Mouse (Mus musculus) frontal cortex, adult (tissue): Measurements from ENCODE around the gene Hoxd3.

ENCODE experiments used
- ATAC-seq: cut with Nextera tagmentation; 2 replicates; pipeline ENCODE4 v1.9.2; 2017; ENCODE audit warnings: mild to moderate bottlenecking, moderate library complexity, mixed read lengths; ENCODE audit not compliant: low TSS enrichment

Gene Hoxd3

GRCm38 (mm10) chr2:74692808-74693431, 18.8 kb upstream of the Hoxd3 start:
- no peak for ATAC-seq

- ATAC-seq = no peak
Observed at GRCm38 (mm10) chr2:74693432-74693827, 18.3 kb upstream of the Hoxd3 start.

DNA sequence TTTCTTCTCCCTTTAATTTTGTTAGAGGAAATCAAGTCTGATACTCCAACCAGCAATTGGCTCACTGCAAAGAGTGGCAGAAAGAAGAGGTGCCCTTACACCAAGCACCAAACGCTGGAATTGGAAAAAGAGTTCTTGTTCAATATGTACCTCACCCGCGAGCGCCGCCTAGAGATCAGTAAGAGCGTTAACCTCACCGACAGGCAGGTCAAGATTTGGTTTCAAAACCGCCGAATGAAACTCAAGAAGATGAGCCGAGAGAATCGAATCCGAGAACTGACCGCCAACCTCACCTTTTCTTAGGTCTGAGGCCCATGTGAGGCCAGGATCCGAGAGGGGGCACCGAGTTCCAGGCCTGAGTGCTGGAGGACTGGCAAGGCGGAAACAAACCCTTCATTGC, 17.7 kb upstream of the Hoxd3 start:
- ATAC-seq = no peak

DNA sequence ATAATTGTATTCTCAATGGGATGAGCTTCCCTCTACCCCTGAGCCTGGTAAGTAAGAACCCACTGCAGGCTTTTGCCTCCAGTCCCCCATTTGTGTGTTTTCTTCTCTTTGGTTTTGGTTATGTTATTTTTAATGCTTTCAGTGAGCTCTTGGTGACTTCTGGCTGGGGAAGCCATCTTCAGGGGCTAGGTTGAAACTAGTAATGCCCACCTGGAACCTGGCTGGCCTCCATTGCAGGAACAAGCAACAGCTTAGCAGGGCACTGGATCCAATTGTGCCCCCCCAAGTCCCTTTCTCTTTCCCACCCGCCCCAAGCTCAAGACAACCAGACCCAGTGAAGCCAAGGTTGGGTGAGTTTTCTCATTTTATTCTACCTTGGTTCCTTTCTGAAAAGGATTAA, 16.3 kb upstream of the Hoxd3 start:
- no peak for ATAC-seq

DNA sequence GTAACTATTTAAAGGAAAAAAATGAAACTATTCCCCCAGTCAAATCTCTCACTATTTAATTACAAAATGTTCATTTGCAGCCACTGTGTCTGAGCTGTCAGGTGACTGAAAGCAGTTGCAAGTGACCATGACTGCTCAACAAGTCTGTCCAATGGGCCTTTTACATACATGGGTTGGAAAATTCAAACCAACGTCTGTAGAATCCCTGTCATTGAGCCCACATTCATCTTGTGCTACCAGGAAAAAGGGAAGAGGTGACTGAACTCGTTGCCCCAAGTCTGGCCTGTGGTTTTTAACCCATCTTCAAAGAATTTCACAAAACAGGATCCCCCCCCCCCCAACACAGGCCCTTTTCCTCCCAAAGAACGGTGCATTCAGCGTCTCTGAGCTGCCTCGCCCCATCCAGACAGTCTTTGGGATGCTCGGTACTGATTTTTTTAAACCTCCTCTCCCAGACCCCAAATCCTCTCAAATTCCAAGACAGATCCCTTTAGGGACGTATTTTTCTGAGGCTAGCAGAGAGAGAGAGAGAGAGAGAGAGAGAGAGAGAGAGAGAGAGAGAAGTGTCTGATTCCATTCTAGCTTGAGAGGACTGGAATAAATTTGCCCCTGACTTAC, 15.8 kb upstream of the Hoxd3 start:
- ATAC-seq = no peak

- ATAC-seq = no peak
Observed at GRCm38 (mm10) chr2:74696442-74697335, 15.0 kb upstream of the Hoxd3 start.

GRCm38 (mm10) chr2:74697567-74698121, 14.1 kb upstream of the Hoxd3 start, which contains the start of gene Hoxd9:
Gene Hoxd9 (plus strand): TSS chr2:74697727.
- no peak for ATAC-seq

- ATAC-seq = no peak
Observed at GRCm38 (mm10) chr2:74698201-74699052, 13.3 kb upstream of the Hoxd3 start.

GRCm38 (mm10) chr2:74699053-74699430, 12.7 kb upstream of the Hoxd3 start:
- no peak for ATAC-seq

DNA sequence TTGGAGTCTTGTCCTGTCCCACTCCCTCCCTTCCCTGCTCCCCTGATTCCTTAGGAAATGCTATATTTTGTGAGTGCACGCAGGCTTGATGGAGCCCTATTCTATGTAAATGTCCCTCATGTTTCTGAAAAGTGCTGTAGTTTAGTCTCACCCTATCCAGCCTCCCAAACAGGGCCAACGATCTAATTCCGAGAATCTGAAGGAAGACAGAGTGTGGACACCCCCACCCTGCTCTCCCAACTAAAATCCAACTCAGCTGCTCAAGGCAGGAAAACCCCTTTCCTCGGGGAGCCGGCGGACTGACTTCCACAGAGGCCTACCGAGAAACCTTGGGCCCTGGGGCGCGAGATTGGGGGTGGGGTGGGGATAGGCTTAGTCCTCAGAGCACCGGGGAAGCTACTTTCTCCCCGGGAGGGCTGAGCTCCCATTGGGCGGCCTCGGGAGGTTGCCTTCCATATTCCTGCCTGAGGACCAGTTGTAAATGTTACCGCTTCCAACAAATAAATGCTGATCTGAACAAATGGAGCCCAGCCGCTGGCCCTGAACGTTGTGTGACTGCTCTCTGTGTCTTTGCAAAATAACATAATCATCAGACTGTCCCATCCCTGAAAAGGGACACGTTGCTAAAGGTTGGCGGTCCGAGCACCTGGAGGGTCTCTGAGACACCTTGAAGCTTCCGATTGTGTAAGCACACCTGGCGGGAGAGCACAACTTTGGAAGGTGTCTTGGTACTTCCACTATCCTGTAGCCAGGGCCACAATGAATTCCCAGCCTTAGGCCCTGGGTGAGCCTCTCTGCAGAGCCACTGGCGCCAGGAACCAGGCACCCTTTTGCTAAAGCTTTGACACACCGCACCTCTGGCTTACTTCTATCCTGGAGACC, 11.8 kb upstream of the Hoxd3 start:
- no peak for ATAC-seq

GRCm38 (mm10) chr2:74700546-74701112, 11.1 kb upstream of the Hoxd3 start:
- ATAC-seq = no peak

DNA sequence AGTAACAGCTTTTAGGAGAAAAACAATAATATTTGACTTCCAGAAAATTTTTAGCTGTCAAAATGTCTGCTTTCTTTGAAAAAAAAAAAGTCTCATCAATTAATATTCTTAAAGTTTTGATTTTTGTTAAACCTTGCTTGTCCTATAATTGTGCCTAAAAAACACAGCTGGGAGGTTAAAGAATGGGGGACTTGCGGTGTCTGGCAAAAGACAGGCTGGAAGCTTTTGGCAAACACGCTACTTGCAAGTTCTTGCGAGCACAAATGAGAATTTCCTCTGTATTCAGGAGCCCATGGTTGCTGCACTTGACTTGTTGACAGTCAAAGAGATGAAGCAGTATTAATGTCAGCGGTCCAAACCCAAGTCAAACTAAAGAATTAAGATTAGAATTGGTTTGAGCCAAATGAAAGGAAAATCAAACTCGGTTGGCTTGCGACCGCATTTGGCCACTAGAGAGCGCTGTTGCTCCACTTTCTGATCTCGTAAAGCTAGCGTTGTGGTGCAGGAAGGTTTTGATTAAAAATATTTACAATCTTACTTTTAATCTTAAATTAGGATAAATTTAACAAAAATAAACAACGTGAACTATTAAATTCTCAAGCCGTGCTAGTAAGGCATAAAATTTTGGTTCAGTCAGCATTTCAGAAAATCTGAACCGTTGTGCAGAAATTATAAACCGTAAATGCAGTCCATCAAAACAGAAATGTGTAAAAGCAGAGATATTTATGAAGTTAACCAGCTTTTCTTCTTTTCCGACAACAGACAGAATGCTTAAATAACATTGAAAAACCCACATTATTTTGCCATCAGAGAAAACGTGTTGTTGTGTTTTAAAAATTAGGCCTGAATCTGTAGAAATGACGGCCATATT, 9.5 kb upstream of the Hoxd3 start:
- ATAC-seq = no peak

DNA sequence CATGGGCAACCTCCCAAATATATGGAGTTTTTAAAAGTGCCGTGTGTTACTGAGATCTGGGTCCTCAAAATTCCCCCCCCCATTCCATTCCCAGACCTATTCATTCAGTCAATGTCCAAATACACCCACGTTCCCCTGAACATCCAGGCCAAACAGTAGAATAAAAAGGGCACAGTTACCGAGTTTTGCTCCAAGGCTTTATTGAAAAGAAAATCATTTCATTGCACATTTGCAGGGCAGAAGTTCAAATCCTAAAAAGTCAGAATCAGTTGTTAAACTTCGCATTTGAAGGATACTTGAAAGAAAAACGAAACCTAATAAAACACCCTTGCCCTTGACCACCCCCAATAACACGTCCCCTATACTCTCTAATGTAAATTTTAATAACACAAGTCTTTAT, 8.9 kb upstream of the Hoxd3 start:
- ATAC-seq = no peak

DNA sequence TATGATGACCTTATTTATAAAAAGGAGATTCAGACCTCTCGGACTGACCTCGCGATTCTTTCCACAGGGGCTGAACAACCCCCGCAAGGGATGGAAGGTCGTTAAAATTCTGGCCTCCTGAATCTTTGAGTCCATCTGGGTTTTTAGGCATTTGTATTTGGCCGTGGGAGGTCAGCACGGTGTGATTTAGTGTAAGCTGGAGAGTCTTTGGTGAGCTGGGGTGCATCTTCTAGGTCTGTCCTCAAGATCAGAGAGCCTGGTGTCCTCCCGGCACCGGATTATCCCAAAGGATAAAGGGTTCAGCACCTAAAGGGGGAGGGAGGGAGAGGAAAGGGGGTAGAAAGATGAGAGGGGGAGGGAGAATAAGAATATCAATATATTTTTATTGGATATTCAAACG, 8.4 kb upstream of the Hoxd3 start:
- no peak for ATAC-seq

DNA sequence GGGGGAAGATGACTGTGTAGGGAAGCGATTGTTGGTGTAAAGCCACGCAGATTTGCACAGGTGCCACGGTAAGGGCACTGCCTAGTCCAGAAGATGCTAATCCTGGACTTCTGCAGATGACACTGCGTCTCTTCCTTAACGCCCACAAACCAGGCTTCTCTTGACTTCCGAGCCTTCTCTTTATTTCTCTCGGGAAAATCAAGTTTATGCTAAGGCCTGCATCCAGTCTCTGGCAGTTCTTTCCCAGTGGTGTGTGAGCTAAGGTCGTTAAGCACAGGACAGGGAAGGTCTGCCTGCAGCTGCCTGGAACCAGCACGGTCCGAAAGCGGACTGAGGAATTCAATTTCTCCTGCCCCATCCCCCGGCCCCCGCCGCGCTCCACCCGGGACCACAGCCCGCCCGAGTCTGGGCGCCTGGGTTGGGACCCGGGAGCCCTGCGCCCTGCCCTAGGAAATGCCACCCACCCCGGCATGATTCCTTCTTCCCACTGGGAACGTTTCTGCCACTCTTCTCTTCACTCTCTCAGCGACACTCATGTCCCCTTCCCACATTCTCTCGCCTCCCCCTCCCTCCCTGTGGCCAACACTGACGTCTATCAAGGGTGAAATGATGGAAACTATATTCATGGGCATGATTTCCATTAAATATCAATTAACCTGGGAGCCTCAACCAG, 7.9 kb upstream of the Hoxd3 start:
- ATAC-seq = no peak

DNA sequence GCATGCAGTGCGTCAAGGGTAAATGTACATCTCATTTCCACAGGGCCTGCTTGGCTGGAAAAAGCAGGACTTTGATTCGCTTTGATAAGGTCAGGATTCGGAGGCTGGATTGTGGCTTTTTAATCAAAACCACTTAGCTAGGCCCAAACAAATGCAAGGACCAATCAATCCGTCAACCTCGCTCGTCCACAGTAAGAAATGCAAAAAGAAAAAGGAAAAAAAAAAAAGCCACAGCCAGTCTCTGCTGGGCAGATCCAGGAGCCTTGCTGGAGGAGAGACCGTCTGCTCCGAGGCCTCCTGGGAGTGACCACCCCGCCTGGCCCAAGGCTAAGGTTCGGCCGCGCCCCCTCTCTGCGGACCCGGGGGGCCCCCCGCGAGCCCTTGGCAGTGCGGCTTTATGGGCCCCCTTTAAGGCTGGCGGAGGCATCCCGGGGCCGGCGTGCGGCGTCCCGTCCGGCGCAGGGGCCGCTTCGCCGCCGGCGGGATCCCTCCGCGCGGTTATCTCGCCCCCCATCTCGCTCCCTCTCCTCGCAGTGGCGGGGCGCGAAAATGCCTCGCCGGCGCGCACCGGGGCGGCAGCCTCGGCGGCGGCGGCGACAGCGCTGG, 7.2 kb upstream of the Hoxd3 start, which contains the start of gene Hoxd8:
Gene Hoxd8 (plus strand): TSS at position 223 of the 606 bp plus-strand sequence.
- no peak for ATAC-seq

GRCm38 (mm10) chr2:74704999-74705466, 6.7 kb upstream of the Hoxd3 start:
- no peak for ATAC-seq

GRCm38 (mm10) chr2:74705467-74706089, 6.1 kb upstream of the Hoxd3 start:
- ATAC-seq = no peak
